Mouse (Mus musculus) inflammation-experienced regulatory T-cells (primary cell): ENCODE measurements around the gene Trpm7. TPM values are rescaled to one million over a fixed set of nuclear protein-coding genes. Genes with fewer than 3 reads are reported as not detected.

ENCODE experiments used
- polyA plus RNA-seq, 2 experiments: library from polyadenylated mRNA; unstranded; fragments of 100-300 nt; shearing (Covaris generic); gene quantifications; one replicate each; pipeline ENCODE4 v1.2.1; 2017

Trpm7 gene
- polyA plus RNA-seq: 10 to 100 TPM; 57.2 to 63.8 TPM

GRCm38 (mm10) chr2:126875871-126876796, at the start of gene Trpm7:
TSS of gene Trpm7 (minus strand) at chr2:126876230.

GRCm38 (mm10) chr2:126783370-126783769, 92.7 kb downstream of the Trpm7 start, which contains the start of gene Usp50:
TSS of gene Usp50 (minus strand) at chr2:126783470.

Other genes with a start within 250 kb of the Trpm7 start
- 10 to 100 TPM; 72.0 to 72.3 TPM for gene Gabpb1, start 199.9 kb downstream of the Trpm7 start, polyA plus RNA-seq
- gene Usp8, start 168.9 kb downstream of the Trpm7 start, polyA plus RNA-seq: 10 to 100 TPM; 47.0 to 56.6 TPM
- gene Usp50, start 92.8 kb downstream of the Trpm7 start, polyA plus RNA-seq: 1 to 10 TPM; 2.1 to 5.6 TPM
- 10 to 100 TPM; 50.3 to 52.6 TPM for gene Sppl2a, start 57.0 kb upstream of the Trpm7 start, polyA plus RNA-seq
- gene Ap4e1, start 132.5 kb upstream of the Trpm7 start, polyA plus RNA-seq: 10 to 100 TPM; 12.2 to 13.8 TPM
- gene Blvra, start 194.4 kb upstream of the Trpm7 start, polyA plus RNA-seq: 10 to 100 TPM; 64.9 to 70.1 TPM